Mouse (Mus musculus) heart, embryonic 11.5 days (tissue): ENCODE measurements at regions not wholly inside any gene's neighbourhood (a gene's known extent, or its start where the extent isn't known, plus 50 kb on each side); places are given as distances from the start of the nearest gene placed in this dataset.

ENCODE experiments used
- ATAC-seq: fragments of 200-750 bp; cut with Nextera tagmentation; replicated peaks from 2 replicates; pipeline ENCODE4 v1.8.0; 2017; ENCODE audit warnings: moderate library complexity; ENCODE audit not compliant: insufficient number of reproducible peaks, low FRiP score, low TSS enrichment
- H3K27ac ChIP-seq: fragments of 300-500 bp; sonication (generic); 2 replicates; pipeline ENCODE4 v1.5.1; 2014; ENCODE audit warnings: mild to moderate bottlenecking, low read depth, low read length
- H3K27me3 ChIP-seq: fragments of 300-500 bp; sonication (generic); 2 replicates; pipeline ENCODE4 v1.6.1; 2014; ENCODE audit warnings: mild to moderate bottlenecking, low read length, mixed read lengths; ENCODE audit not compliant: control insufficient read depth, insufficient read depth
- H3K36me3 ChIP-seq: fragments of 300-500 bp; sonication (generic); 2 replicates; pipeline ENCODE4 v1.6.1; 2014; ENCODE audit warnings: mild to moderate bottlenecking, low read length, moderate library complexity, mixed read lengths; ENCODE audit not compliant: control insufficient read depth, insufficient read depth
- H3K4me1 ChIP-seq: fragments of 300-500 bp; sonication (generic); 2 replicates; pipeline ENCODE4 v1.6.1; 2014; ENCODE audit warnings: low read length; ENCODE audit not compliant: control insufficient read depth, insufficient read depth
- H3K4me2 ChIP-seq: fragments of 300-500 bp; sonication (generic); 2 replicates; pipeline ENCODE4 v1.6.1; 2014; ENCODE audit warnings: mild to moderate bottlenecking, moderate library complexity
- H3K4me3 ChIP-seq: fragments of 300-500 bp; sonication (generic); 2 replicates; pipeline ENCODE4 v1.5.1; 2014; ENCODE audit warnings: low read depth, low read length
- H3K9ac ChIP-seq: fragments of 300-500 bp; sonication (generic); 2 replicates; pipeline ENCODE4 v1.6.1; 2014; ENCODE audit warnings: mild to moderate bottlenecking, low read depth, low read length, moderate library complexity
- H3K9me3 ChIP-seq: fragments of 300-500 bp; sonication (generic); replicated peaks from 2 replicates; pipeline ENCODE4 v1.6.1; 2016; ENCODE audit warnings: low read length; ENCODE audit not compliant: control insufficient read depth
- WGBS: fragments of 180-500 bp; shearing (Covaris S2); extraction: QIAGEN DNeasy Blood & Tissue Kit; methylation state at CpG from one replicate; pipeline ENCODE4 v1.1.7; 2014; ENCODE audit not compliant: insufficient replicate concordance; 5-methylcytosine and 5-hydroxymethylcytosine counted together

GRCm38 (mm10) chr3:149280807-149281789, 290.7 kb upstream of the Adgrl2 start:
- no peak for ATAC-seq
- Histone ChIP-seq H3K27ac (no peak overlapping the region), H3K9me3 (no peaks in the 10 kb centered on the region), H3K4me2 (no peak overlapping the region), H3K36me3 (no peaks in the 10 kb centered on the region), H3K4me3 (no peak overlapping the region), H3K27me3 (no peaks in the 10 kb centered on the region), H3K4me1 (no peaks in the 10 kb centered on the region), H3K9ac (no peak overlapping the region)
- 70% methylated on average over 9 of the region's 9 CpGs for WGBS

- Histone ChIP-seq H3K4me1 (no peaks in the 10 kb centered on the region), H3K9me3 (no peaks in the 10 kb centered on the region), H3K4me3 (no peak overlapping the region), H3K27ac (no peak overlapping the region), H3K4me2 (no peak overlapping the region), H3K27me3 (no peaks in the 10 kb centered on the region), H3K9ac (no peak overlapping the region), H3K36me3 (no peaks in the 10 kb centered on the region)
- WGBS: 83% methylated on average over 6 of the region's 6 CpGs
- ATAC-seq: no peak
Measured at GRCm38 (mm10) chr3:149279338-149279737, 289.0 kb upstream of the Adgrl2 start.

- Histone ChIP-seq H3K4me1 (no peaks in the 10 kb centered on the region), H3K27me3 (no peaks in the 10 kb centered on the region), H3K4me3 (no peak overlapping the region), H3K36me3 (no peaks in the 10 kb centered on the region), H3K9me3 (no peaks in the 10 kb centered on the region), H3K27ac (no peak overlapping the region), H3K4me2 (no peak overlapping the region), H3K9ac (no peak overlapping the region)
- no peak for ATAC-seq
- 70% methylated on average over 3 of the region's 3 CpGs for WGBS
Measured at GRCm38 (mm10) chr3:149277812-149278211, 287.5 kb upstream of the Adgrl2 start.

- H3K4me3 ChIP-seq: no peak overlapping the region
- no peaks in the 10 kb centered on the region for H3K36me3 ChIP-seq
- no peaks in the 10 kb centered on the region for H3K4me1 ChIP-seq
- WGBS: 54% methylated on average over 6 of the region's 6 CpGs
- H3K4me2 ChIP-seq: no peak overlapping the region
- no peak for ATAC-seq
- no peak overlapping the region for H3K9ac ChIP-seq
- H3K27ac ChIP-seq: no peak overlapping the region
- H3K9me3 ChIP-seq: no peaks in the 10 kb centered on the region
- H3K27me3 ChIP-seq: no peaks in the 10 kb centered on the region
Measured at GRCm38 (mm10) chr3:149275478-149276132, 285.2 kb upstream of the Adgrl2 start.

GRCm38 (mm10) chr3:149274987-149275386, 284.6 kb upstream of the Adgrl2 start:
- H3K4me3 ChIP-seq: no peak overlapping the region
- no peak overlapping the region for H3K9ac ChIP-seq
- ATAC-seq: no peak
- H3K27me3 ChIP-seq: no peaks in the 10 kb centered on the region
- WGBS: 76% methylated on average over 5 of the region's 5 CpGs
- H3K36me3 ChIP-seq: no peaks in the 10 kb centered on the region
- H3K4me1 ChIP-seq: no peaks in the 10 kb centered on the region
- H3K9me3 ChIP-seq: no peaks in the 10 kb centered on the region
- H3K27ac ChIP-seq: no peak overlapping the region
- peak overlapping the region; percentile 52; the same call in 1 of the 2 replicates for H3K4me2 ChIP-seq

GRCm38 (mm10) chr3:149273993-149274692, 283.8 kb upstream of the Adgrl2 start:
- H3K9ac ChIP-seq: no peak overlapping the region
- no peak overlapping the region for H3K27ac ChIP-seq
- H3K9me3 ChIP-seq: no peaks in the 10 kb centered on the region
- no peak for ATAC-seq
- no peaks in the 10 kb centered on the region for H3K36me3 ChIP-seq
- H3K4me1 ChIP-seq: no peaks in the 10 kb centered on the region
- no peak overlapping the region for H3K4me3 ChIP-seq
- WGBS: 32% methylated on average over 12 of the region's 12 CpGs
- H3K4me2 ChIP-seq: peak overlapping the region; percentile 52
- no peaks in the 10 kb centered on the region for H3K27me3 ChIP-seq

- Histone ChIP-seq H3K4me1 (no peaks in the 10 kb centered on the region), H3K9me3 (no peaks in the 10 kb centered on the region), H3K4me2 (no peak overlapping the region), H3K9ac (no peak overlapping the region), H3K36me3 (no peaks in the 10 kb centered on the region), H3K27ac (no peak overlapping the region), H3K27me3 (no peaks in the 10 kb centered on the region), H3K4me3 (no peak overlapping the region)
- ATAC-seq: no peak
Measured at GRCm38 (mm10) chr3:149270459-149270858, 280.1 kb upstream of the Adgrl2 start.

GRCm38 (mm10) chr3:149262332-149262970, 272.1 kb upstream of the Adgrl2 start:
- H3K27ac ChIP-seq: no peak overlapping the region
- no peak overlapping the region for H3K4me2 ChIP-seq
- no peaks in the 10 kb centered on the region for H3K9me3 ChIP-seq
- no peaks in the 10 kb centered on the region for H3K36me3 ChIP-seq
- no peak for ATAC-seq
- H3K4me3 ChIP-seq: no peak overlapping the region
- no peaks in the 10 kb centered on the region for H3K4me1 ChIP-seq
- H3K27me3 ChIP-seq: no peaks in the 10 kb centered on the region
- H3K9ac ChIP-seq: no peak overlapping the region
- WGBS: 50% methylated on average over 3 of the region's 3 CpGs
